Mouse (Mus musculus) forebrain, embryonic 11.5 days (tissue): ENCODE data around the gene Atn1. TPM values are rescaled to one million over a fixed set of nuclear protein-coding genes. Genes with fewer than 3 reads are reported as not detected.

ENCODE experiments used
- ATAC-seq: fragments of 200-750 bp; cut with Nextera tagmentation; replicated peaks from 2 replicates; pipeline ENCODE4 v1.8.0; 2017; ENCODE audit warnings: moderate TSS enrichment; ENCODE audit not compliant: low FRiP score
- DNase-seq: peaks from one replicate; pipeline ENCODE4 v3.0.0-alpha.2; 2017; ENCODE audit warnings: low spot score
- H3K27ac ChIP-seq: fragments of 300-500 bp; sonication (generic); 2 replicates; pipeline ENCODE4 v1.5.1; 2014; ENCODE audit warnings: low read depth, low read length
- H3K27me3 ChIP-seq: fragments of 300-500 bp; sonication (generic); 2 replicates; pipeline ENCODE4 v1.6.1; 2014; ENCODE audit warnings: mild to moderate bottlenecking, low read length, mixed read lengths; ENCODE audit not compliant: control insufficient read depth, insufficient read depth
- H3K36me3 ChIP-seq: fragments of 300-500 bp; sonication (generic); 2 replicates; pipeline ENCODE4 v1.6.1; 2014; ENCODE audit warnings: mild to moderate bottlenecking, low read length, moderate library complexity, mixed read lengths; ENCODE audit not compliant: control insufficient read depth, insufficient read depth
- H3K4me1 ChIP-seq: fragments of 300-500 bp; sonication (generic); replicated peaks from 2 replicates; pipeline ENCODE4 v1.6.1; 2014; ENCODE audit warnings: low read length, mixed read lengths; ENCODE audit not compliant: control insufficient read depth, insufficient read depth
- H3K4me2 ChIP-seq: fragments of 300-500 bp; sonication (generic); 2 replicates; pipeline ENCODE4 v1.6.1; 2014; ENCODE audit warnings: low read depth, mild to moderate bottlenecking, low read length, moderate library complexity, mixed read lengths; ENCODE audit not compliant: severe bottlenecking
- H3K4me3 ChIP-seq: fragments of 300-500 bp; sonication (generic); 2 replicates; pipeline ENCODE4 v1.5.1; 2014; ENCODE audit warnings: low read depth, low read length
- H3K9ac ChIP-seq: fragments of 300-500 bp; sonication (generic); 2 replicates; pipeline ENCODE4 v1.6.1; 2014; ENCODE audit warnings: low read length
- H3K9me3 ChIP-seq: fragments of 300-500 bp; sonication (generic); 2 replicates; pipeline ENCODE4 v1.6.1; 2016; ENCODE audit warnings: low read length, mixed read lengths; ENCODE audit not compliant: control insufficient read depth
- WGBS: fragments of 180-500 bp; shearing (Covaris S2); extraction: QIAGEN DNeasy Blood & Tissue Kit; methylation state at CpG from one replicate; pipeline ENCODE4 v1.1.7; 2014; 5-methylcytosine and 5-hydroxymethylcytosine counted together
- polyA plus RNA-seq: library from polyadenylated mRNA; unstranded; fragments of >200 nt; fragmentation: Nextera tagmentation; extraction: Ambion mirVana; gene quantifications from 2 replicates; pipeline ENCODE4 v1.2.1, GENCODE M21; 2014

The Atn1 gene
- polyA plus RNA-seq, 1 experiment from 2014 or later: 13.9 TPM

DNA sequence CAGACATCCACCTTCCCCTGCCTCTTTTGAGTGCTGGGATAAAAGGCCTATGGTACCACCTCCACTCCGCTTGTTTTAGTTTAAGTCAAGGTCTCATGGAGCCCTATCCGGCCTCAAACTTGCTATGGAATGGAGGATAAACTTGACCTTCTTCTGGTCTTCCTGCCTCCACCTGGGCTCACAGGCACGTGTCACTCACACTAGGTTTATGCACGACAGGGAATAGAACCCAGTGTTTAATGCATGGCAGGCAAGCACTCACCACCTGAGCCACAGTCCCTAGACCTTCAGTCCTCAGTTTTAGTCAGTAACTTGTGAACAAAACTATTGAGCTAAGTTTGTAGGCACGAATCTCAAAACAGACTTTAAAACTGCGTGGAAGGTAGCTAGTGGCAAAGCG lies 25.3 kb downstream of the Atn1 start:
- Histone ChIP-seq H3K36me3 (no peaks in the 10 kb centered on the region), H3K9ac (no peak overlapping the region), H3K9me3 (no peaks in the 10 kb centered on the region), H3K27me3 (no peaks in the 10 kb centered on the region), H3K4me2 (no peak overlapping the region), H3K27ac (no peak overlapping the region), H3K4me3 (no peak overlapping the region), H3K4me1 (no peaks in the 10 kb centered on the region)
- DNase-seq: no peak
- 90% methylated on average over 7 of the region's 7 CpGs for WGBS
- ATAC-seq: no peak

DNA sequence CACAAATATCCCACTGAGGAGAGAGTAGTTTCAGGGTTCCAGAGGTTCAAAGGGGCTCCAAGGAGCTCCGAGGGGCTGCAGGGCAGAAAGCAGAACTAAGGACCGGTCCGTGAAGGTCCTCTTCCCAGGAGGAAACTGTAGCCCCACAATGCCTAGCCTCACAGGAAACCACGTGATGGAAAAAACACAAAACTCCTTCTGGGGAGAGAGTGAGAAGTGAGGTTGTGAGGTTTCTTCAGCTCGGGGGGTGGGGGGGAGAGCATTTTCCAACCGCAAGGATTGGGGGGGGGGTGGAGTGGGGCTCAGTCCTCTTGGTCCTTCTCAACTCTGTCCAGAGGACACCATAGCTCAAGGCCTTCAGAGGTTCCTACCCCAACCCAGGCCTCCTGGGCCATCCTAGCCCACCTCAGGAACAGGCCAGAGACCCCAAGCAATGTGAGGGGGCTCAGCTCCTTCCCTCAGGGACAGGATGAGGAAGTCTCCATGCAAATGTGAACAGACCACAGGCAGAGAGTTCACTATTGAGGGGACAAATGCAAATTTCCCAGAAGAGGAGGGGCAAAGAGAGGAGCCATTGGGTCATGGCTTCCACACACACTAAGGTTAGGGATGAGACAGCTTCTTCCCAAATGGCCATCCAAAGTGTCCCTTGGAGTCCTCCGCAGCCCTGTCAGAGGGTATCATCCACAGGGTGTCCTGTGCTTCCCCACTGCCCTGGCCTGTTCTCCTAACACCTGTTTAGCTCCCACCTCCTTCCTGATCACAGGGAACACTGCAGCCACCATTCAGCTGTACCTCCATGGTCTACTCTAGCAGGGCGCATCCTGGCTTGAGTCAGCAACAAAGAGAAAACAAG lies 26.2 kb downstream of the Atn1 start:
- no peaks in the 10 kb centered on the region for H3K9me3 ChIP-seq
- H3K9ac ChIP-seq: no peak overlapping the region
- no peaks in the 10 kb centered on the region for H3K27me3 ChIP-seq
- DNase-seq (no peak), ATAC-seq (no peak)
- no peaks in the 10 kb centered on the region for H3K36me3 ChIP-seq
- WGBS: 91% methylated on average over 8 of the region's 8 CpGs
- no peaks in the 10 kb centered on the region for H3K4me1 ChIP-seq
- H3K4me3 ChIP-seq: no peak overlapping the region
- H3K4me2 ChIP-seq: no peak overlapping the region
- H3K27ac ChIP-seq: no peak overlapping the region

DNA sequence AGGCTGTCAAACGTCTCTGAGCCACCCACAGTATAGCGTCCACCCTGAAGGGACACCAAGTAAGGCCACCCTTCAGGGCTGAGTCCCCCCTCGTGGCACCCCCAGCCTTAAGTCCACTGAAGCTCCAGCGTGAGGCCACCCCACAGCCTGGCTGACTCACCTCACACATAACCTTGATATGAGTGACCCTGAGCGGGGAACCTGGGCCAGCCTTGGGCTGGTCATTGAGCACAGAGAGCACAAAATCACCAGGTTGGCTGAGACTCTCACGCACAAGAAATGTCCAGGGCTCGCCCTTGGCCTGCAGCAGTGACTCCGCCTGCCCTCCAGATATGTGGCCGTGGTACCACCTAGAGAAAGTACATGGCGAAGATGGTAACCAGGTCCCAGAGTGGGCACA lies 27.7 kb downstream of the Atn1 start:
- H3K36me3 ChIP-seq: no peaks in the 10 kb centered on the region
- H3K27ac ChIP-seq: no peak overlapping the region
- no peaks in the 10 kb centered on the region for H3K9me3 ChIP-seq
- no peak for ATAC-seq
- no peak for DNase-seq
- no peaks in the 10 kb centered on the region for H3K27me3 ChIP-seq
- 92% methylated on average over 10 of the region's 10 CpGs for WGBS
- H3K4me2 ChIP-seq: no peak overlapping the region
- no peak overlapping the region for H3K4me3 ChIP-seq
- no peaks in the 10 kb centered on the region for H3K4me1 ChIP-seq
- no peak overlapping the region for H3K9ac ChIP-seq

DNA sequence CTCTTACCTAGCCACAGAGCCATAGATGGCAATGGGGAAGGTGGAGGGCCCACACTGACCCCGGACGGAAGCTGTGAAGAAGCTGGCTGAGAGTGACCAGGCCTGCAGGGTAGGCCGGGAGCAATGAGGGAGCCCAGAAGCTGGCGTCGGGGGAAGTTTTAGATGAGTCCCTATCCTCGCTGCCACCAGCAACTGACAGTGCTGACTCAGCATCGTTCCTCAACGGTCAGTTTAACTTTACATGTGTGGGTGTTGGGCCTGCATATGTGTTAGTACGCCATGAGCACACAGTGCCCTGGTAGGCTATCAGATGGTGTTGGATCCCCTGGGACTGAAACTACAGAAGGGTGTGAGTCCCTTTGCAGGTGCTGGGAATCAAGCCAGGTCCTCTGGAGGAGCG lies 31.9 kb downstream of the Atn1 start:
- ATAC-seq (no peak), DNase-seq (no peak)
- Histone ChIP-seq H3K27me3 (no peaks in the 10 kb centered on the region), H3K4me3 (no peak overlapping the region), H3K27ac (no peak overlapping the region), H3K36me3 (no peaks in the 10 kb centered on the region), H3K9ac (no peak overlapping the region), H3K4me1 (no peaks in the 10 kb centered on the region), H3K4me2 (no peak overlapping the region), H3K9me3 (no peaks in the 10 kb centered on the region)
- WGBS: 91% methylated on average over 10 of the region's 10 CpGs

DNA sequence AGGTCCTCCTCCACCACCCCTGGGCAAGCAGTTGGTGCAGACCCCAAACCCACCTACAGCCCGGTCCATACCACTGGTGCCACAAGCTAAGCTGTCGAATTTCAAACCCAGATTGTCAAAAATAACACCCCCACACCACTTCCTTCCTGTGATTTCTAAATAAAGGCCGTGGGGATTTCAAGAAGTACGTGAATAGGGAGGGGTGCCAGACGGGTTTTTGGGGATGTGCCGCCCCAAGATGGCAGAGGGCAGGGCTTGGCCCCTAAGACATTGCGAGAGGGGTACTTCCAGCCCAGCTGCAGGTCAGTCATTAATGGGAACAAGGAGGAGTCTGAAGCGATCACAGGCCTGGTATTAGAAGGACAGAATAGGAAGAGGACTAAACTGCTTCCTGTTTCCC lies 32.8 kb downstream of the Atn1 start:
- Histone ChIP-seq H3K4me1 (no peaks in the 10 kb centered on the region), H3K9ac (no peak overlapping the region), H3K9me3 (no peaks in the 10 kb centered on the region), H3K27ac (no peak overlapping the region), H3K4me3 (no peak overlapping the region), H3K36me3 (no peaks in the 10 kb centered on the region), H3K4me2 (no peak overlapping the region), H3K27me3 (no peaks in the 10 kb centered on the region)
- WGBS: 82% methylated on average over 8 of the region's 8 CpGs
- DNase-seq (no peak), ATAC-seq (no peak)

DNA sequence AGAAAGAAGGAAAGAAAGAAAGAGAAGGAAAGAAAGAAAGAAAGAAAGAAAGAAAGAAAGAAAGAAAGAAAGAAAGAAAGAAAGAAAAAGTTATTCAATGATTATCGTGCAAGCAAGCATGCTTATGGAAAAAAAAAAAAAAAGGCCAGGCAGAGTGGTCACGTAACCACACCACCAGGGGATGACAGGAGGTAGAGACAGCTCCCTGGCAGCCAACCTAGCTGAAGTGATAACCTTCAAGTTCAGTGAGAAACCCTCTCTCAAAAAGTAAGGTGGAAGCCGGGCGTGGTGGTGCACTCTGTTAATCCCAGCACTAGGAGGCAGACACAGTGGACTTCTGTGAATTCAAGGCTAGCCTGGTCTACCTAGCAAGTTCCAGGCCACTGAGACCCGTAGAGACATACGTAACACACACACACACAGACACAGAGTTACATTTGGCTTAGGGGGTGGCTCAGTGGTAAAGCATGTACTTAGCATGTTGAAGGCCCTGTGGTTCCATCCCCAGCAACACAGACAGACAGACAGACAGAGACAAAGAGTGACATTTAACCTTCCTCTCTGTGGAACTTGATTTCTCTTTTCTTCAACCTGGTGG lies 33.3 kb downstream of the Atn1 start:
- WGBS: 87% methylated on average over 6 of the region's 6 CpGs
- Histone ChIP-seq H3K9ac (no peak overlapping the region), H3K4me1 (no peaks in the 10 kb centered on the region), H3K9me3 (no peaks in the 10 kb centered on the region), H3K36me3 (no peaks in the 10 kb centered on the region), H3K4me3 (no peak overlapping the region), H3K27ac (no peak overlapping the region), H3K4me2 (no peak overlapping the region), H3K27me3 (no peaks in the 10 kb centered on the region)
- DNase-seq: no peak
- no peak for ATAC-seq

DNA sequence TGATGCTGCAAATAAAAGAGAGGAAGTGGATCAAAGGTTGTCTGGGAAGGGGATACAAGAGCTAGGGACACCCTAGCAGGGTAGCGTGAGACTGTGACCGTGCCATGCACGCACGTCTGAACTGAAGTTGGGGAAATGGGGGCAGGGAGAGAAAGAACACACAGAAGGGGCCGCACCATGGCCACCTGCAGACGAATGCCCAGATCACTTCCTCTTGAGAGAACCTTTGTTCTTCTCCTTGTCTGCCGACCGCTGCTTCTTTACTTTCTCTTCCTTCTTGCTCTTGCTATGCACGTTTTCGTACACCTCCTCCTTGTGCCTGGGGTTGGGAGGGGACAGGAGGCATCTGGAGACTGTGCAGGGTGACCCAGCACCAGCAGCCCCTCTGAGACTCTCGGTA lies 35.4 kb downstream of the Atn1 start:
- no peaks in the 10 kb centered on the region for H3K4me1 ChIP-seq
- H3K36me3 ChIP-seq: peaks cover 5% of the 10 kb centered on the region; the same call in 1 of the 2 replicates
- H3K4me3 ChIP-seq: no peak overlapping the region
- H3K9me3 ChIP-seq: no peaks in the 10 kb centered on the region
- H3K9ac ChIP-seq: no peak overlapping the region; the same call in 1 of the 2 replicates
- 60% methylated on average over 11 of the region's 11 CpGs for WGBS
- ATAC-seq (no peak), DNase-seq (no peak)
- no peaks in the 10 kb centered on the region for H3K27me3 ChIP-seq
- H3K27ac ChIP-seq: no peak overlapping the region
- no peak overlapping the region for H3K4me2 ChIP-seq

DNA sequence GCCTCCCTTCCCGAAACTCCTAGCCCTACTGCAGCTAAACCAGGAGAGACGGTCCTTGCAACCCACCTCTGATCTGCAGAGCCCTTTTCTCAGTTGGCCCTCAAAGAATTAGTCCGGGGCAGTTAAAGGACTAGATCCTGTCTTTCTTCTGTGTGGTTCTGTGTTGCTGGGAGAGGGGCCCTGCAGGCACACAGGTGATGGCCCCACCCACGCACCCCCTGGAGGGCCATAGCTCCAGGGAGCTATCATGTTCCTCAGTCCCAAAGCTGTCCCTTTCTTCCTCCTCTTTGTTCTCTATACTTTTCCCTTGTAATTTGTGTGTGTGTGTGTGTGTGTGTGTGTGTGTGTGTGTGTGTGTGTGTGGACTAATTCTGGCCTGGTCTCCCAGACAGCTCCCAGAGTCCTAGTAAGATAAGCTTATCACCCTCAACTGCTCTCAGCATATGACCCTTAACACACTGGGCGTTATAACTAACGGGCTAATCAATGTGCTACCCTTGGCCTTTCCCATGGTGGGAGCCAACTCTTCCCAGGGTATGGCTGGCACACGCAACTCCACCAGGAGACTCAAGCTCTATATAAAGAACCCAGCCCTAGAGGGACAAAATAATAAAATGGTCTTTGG lies 36.9 kb downstream of the Atn1 start:
- WGBS: 79% methylated on average over 7 of the region's 7 CpGs
- no peak overlapping the region for H3K4me3 ChIP-seq
- H3K9ac ChIP-seq: no peak overlapping the region
- no peak overlapping the region for H3K27ac ChIP-seq
- no peaks in the 10 kb centered on the region for H3K9me3 ChIP-seq
- no peak for ATAC-seq
- peaks cover 5% of the 10 kb centered on the region; the same call in 1 of the 2 replicates for H3K36me3 ChIP-seq
- DNase-seq: no peak
- H3K27me3 ChIP-seq: no peaks in the 10 kb centered on the region
- H3K4me1 ChIP-seq: no peaks in the 10 kb centered on the region
- H3K4me2 ChIP-seq: no peak overlapping the region
